Mouse (Mus musculus) cerebellum, postnatal 14 days (tissue): Measurements from ENCODE around the gene Atp8a2.
"Not testable (repeated sequence)": the region's sequence is repeated elsewhere in the genome, so short reads cannot be mapped to it uniquely, and the experiment has no call there.

Experiments
- DNase-seq, 2 experiments: peaks; one replicate each; pipeline ENCODE4 v3.0.0; 2021; ENCODE audit warnings: mixed read lengths in 2 of 2

Gene Atp8a2

DNA sequence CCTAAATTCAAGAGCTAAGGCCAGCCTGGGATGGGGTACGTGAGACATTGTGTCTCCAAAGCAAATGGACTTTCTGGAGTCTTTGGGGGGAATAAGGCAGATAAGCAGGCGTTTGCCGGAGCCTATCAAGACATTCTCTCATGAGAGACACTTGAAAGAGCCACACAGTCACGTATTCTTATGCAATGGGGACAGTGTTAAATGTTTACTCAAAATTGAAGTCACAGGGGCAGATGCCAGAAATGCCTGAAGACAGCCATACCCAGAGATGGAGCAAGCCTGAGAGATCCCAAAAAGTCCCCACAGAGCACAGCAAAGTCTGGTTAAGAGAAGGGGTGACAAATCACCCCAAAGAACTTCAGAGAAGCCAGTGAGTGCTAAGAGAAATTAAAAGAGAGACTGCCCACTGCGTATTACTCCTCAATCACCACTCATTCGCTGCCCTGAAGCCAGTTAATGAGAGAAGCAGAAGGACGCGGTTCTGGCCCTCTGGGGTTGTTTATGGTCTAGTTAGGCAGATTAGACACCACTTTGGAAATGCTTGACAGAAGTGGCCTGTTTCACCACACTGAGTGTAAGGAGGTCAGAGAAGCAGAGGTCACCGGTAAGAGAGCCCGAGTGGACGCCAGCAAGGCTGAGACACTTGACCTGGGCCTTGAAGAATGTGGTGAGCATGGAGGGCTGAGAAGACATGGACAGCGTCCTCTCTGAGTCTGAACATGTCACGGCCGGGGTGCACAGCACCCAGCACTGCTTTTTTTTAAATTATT is 356.8 kb downstream of the Atp8a2 start:
- no peak for DNase-seq

DNA sequence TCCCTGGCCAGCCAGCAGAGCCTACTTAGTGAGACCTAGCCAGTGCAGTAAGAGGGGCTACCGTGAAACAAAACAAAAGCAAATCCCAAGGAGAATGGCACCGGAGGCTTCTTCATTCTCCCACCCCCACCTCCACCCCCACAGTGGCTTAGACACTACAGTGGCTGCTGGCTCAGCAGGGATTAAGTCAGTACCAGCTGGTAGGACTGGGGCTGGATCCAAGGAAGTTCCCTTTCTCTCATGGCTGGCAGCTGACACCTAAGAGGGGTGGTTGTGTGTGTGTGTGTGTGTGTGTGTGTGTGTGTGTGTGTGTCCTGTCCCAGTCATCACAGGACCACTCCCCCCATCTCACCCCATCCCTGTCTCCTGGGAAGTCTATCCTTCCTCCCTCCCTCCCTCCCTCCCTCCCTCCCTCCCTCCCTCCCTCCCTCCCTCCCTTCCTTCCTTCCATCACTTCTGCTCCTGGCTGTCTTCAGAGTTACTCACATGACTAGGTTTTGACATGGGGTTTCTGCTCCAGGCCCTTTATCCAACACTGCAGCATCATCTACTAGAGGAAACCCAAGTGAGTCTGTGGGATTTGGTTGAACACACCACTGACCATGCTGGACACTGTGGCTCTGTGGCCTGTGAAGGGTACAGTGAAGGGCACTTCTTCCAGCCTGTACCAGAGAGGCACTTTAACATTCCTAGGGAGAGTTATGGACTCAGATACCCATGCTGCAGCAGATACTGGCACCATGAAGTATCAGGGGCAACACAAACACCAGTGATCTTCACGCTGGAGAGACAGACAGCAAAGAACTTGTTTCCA is 358.3 kb downstream of the Atp8a2 start:
- DNase-seq = peak; percentile 38 to 51

DNA sequence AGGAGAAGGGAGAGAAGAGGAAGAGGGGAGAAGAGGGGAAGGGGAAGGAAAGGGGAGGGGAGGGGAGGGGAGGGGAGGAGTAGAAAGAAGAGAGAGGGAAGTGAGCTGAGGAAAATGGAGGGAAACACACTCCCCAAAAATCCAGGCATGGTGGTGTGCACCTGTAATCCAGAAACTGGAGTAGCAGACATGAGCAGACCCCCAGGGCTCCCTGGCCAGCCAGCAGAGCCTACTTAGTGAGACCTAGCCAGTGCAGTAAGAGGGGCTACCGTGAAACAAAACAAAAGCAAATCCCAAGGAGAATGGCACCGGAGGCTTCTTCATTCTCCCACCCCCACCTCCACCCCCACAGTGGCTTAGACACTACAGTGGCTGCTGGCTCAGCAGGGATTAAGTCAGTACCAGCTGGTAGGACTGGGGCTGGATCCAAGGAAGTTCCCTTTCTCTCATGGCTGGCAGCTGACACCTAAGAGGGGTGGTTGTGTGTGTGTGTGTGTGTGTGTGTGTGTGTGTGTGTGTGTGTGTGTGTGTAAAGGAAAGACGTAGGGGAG is 359.2 kb downstream of the Atp8a2 start:
- DNase-seq = not testable (repeated sequence)

DNA sequence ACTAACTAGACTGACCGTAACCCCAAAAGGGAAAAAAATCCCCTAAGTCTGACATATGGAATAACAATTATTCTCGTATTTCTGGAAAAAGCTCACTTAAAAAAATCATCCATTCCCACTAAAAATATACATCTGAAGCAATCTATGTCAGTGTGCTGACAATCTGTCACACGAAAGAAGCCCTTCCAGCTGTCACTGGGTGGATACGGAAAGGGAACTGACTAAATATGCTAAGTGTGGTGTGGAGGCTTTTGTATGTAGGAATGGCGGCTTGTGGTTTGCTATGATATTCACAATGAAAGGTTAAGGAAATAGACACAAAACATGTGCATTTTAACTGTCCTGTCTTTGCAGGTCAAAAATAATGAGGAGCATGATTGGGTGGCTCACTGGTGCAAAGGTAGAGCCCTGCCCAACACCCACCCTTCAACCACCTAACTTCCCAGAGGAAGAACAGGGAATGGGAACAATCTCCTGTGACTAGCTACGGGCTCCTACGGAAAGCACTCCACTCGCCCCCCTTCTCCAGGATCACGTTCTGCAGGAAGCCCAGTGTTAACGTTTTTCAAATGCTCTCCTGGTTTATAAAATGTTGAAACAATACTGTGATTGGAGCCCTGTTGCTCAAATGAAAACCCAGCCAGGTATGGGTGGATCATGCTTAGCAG is 360.0 kb downstream of the Atp8a2 start:
- peak; percentile 16 to 27 for DNase-seq

DNA sequence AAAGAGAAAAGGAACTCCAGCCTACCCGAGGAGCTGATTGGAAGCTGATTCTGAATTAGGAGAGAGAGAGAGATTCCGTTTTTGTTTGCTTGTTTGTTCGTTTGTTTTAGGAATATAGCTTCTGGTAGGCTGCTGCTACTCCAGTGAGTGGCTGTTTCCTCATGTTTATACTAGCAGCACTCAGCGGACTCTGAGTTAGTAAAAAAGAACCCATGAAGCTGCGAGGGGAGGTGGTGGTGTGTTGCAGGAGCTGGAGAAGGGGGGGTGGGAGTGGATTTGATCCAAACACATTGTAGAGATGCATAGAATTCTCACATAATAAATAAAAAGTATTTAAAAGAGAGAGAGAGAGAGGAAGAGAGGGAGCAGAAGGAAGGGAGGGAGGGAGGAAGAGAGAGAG is 367.4 kb downstream of the Atp8a2 start:
- no peak for DNase-seq

DNA sequence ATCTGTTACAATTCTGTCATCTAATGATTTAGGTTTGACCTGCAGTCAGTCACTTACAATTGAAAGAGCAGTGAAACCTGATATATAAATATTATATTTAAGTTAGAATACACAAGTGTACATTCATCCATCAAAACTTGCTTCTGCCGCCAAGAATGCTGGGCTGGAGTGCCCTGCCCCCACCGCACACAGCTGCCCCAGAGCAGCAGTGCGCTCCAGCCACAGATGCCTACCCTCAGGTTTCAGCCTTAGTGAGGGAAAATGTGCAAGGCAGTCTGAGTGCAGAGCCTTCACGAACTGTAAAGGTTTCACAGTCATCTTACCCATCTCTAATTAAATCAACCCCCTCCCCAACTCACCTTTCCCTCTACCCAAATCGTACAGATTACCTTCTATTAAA is 369.6 kb downstream of the Atp8a2 start:
- no peak for DNase-seq

DNA sequence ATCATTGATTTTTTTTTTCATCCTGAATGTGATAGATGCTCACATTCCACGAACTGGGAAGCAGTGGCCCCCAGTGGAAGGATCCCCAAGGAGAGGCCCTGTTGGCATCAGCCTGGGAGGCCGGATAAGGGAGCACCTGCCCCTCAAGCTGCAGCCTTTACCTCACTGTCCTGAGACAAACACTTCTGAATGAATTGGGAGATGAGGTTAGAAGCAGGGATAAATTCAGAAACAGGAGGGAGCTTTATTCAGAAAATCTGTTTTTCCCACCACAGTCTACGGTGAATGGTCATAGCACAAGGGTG is 376.9 kb downstream of the Atp8a2 start:
- DNase-seq = no peak

DNA sequence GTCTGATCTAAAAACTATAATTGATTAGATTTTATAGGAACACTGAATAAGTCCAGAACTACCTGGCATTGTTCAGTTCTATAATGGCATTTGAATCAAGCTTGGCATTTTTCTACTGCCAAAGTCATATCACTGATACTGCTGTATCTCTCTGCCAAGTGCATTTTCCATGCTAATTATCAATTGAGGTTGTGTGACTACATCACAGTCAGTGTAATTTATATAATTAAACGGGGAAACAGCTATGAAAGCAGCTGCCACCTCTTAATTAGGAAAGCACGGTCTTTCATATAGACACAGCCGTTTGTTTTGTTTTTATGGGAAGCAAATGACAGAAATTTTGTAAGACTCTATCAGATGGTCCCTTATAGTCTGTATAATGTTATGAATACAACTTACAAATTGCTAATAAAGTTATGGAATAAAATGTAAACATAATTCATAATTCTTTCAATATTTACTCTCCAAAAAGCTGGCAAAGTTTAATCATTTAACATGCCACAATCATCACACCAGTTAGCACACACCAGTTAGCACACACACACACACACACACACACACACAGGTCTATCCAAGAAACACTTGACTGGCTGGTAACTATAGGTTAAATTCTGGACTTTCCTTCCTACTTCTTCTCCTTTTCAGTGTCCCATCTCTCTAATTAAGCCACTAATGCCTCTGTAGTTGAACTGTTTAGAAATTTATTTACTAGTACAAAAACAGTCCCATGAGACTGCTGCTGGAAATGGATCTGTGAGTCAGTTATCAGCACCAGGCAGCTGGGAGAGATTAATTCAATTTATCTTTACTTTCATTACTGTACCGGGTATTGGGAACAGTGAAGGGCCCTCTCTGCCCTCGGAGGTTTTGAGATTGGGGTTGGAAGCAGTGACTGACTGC is 377.5 kb downstream of the Atp8a2 start:
- no peak for DNase-seq

DNA sequence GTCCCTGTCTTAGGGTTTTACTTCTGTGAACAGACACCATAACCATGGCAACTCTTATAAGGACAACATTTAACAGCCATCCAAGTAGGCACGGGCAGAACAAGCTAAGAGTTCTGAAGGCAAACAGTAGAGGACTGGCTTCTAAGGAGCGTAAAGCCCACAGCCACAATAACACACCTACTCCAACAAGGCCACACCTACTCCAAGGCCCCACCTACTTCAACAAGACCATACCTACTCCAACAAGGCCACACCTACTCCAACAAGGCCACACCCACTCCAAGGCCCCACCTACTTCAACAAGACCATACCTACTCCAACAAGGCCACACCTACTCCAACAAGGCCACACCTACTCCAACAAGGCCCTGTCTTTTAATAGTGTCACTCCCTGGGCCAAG is 386.7 kb downstream of the Atp8a2 start:
- not testable (repeated sequence) for DNase-seq

DNA sequence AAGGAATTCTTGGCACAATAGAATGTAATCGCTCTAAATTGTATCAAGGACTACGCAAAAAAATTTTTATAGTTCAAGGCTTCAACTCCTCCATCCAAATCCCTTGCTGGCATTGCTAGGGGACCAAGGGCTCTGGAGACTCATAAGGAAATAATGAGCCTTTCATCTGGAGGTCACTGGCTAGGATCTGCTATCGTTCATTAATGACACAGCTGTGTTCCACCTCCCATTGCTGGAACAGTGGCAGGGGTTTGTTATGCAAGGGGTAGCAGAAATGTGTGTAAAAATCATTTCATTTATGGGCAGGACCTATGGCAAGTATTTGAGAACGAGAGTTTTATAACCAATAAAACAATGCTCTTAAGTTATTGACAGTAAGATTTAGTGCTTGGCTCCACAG is 387.2 kb downstream of the Atp8a2 start:
- no peak for DNase-seq

DNA sequence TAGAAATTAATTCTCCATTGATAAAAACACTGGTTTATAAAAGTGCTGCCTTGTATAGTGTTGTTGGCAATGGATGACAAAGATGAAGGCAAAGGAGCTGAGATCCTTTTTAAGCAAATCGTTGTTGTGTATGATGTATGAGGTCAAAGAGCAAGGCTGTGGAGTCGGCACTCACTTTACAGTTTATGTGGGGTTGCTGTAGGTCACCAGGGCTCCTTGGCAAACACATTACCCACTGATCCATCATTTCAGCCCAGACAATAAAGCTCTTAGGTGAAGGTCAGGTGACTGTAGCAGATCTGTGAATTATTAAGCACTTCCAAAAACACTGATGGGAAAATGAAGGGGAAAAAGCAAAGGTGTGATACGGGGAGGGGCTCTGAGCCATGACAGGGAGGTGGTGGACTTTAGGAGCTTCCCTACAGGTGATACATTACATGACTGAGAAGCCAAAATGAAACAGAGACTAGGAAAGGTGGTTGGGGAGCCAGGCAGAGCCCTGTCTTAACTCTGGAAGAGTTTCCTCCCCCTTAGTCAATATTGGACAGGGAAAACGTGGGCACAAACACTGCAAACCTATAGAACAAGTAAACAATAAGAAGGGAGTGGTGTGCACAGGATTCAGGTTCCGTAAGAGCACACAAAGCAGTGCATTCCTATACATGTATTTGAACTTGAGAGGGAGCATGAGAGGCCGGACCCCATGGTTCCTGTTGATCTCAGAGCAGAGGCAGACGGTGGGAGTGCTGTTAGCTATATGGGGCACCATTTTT is 389.3 kb downstream of the Atp8a2 start:
- DNase-seq = no peak

DNA sequence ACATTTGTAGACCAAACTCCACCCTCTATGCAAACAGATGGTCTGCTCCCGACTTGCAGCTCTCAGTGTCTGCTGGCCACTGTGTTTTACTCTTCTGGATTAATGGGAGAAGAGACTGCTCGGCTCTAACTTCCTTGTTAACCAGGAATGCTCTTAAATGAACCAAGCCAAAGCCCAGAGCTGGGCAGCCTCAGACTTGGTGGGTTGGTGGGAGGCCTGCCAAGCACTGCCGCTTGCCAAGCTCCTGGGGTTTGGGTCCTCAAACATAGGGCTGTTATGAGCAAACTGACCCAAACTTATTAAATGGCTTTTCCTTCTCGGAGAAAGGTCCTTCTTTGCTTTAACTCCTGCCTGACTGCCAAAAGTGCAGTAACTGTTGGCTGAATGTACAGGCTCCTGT is 390.1 kb downstream of the Atp8a2 start:
- DNase-seq = peak; percentile 58 to 64

DNA sequence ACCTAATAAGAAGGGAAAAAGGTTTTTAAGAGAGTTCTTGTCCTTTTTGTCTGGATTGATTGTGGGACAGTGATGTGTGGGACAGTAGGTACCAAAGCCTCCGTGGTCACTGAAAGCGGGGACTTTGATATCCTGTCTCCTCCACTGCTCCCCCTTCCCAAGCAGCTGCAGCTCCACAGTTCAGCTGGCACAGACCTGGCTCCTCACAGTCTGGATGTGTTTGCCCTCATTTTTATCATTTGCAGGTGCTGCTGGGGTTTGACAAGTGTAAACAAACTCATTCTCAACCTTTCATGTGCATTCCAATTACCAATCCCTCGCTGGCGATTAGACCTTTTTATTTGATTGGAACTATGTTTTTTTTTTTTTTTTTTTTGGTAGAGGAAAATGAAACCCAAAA is 390.8 kb downstream of the Atp8a2 start:
- DNase-seq = no peak

DNA sequence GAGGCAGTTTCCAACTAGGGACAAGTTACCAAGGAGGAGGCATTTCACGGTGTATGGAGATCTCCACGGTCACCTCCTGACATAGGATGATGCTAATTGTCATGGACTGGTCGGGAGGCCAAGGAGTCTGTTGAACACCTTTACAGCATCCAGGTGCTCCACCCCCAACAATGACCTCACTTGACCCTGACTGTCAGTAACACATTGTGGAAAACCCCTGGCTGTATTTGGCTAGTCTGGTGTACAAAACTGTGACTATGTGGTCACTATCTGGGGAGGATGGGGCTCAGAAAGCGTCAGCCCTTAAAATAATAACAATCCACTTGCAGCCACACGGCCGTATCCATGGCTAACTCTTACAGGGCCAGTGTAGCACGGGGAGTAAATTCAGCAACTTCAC is 391.3 kb downstream of the Atp8a2 start:
- no peak for DNase-seq

DNA sequence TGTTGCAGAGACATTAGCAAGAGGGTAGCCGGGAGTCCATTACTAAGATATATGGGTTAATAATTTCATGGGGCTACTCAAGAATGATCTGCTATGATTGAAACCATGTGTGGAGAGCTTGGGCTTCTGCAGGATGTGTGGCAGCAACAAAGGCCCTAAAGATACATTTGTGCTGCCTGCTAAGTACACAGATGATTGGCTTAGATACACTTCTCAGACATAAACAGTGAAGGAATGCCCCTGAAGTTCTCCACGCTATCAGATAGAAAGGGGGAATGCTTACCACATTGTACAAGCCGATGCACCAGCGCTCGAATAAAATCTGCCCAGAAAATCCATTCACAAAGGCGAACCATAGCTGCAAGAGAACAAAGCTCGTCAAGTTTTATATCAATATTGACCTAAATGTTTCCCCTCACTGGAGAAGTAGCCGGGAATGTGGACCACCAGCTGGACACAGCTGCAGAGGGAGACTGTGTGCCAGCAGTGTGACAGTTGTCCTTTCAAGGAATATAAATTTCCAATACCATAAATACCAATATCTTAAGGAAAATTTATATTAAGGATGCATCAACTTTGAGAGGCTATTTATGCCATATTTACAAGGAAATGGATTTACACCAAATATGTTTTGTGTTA is 394.9 kb downstream of the Atp8a2 start:
- no peak for DNase-seq

DNA sequence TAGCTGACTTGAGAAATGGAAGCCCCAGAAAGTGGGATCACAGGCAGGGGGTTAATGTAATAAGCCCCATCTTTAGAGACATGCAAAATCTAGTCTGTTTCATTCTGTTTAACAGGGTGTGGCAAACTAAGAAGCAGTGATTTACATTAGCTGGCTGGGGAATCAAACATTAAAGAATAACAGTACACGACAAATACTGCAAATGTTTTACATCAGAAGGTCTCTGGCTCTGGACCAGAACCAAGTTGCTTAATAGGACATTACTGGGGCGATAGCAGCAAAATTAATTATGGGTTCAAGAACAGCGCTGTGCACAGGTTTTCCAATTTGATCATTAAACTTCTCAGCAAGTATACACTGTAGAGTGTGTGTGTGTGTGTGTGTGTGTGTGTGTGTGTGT is 397.5 kb downstream of the Atp8a2 start:
- no peak for DNase-seq

DNA sequence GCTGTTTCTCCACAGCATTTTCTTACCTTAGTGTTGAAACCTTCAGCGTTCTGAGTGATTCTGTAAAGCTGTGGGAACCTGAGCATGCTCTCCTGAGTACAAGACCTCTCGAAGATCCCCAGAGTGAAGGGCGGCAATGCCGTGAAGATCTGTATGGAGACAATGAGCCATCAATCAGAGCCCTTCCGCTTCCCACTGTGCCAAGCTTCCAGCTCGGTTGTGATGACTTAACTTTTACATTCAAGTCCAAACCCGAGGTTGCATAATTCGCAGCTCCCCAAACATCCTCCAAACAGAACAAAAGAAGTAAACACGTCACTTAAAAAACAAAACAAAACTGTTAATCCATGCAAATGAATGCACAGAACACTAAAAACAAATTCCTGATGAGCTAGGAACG is 403.1 kb downstream of the Atp8a2 start:
- DNase-seq = no peak

DNA sequence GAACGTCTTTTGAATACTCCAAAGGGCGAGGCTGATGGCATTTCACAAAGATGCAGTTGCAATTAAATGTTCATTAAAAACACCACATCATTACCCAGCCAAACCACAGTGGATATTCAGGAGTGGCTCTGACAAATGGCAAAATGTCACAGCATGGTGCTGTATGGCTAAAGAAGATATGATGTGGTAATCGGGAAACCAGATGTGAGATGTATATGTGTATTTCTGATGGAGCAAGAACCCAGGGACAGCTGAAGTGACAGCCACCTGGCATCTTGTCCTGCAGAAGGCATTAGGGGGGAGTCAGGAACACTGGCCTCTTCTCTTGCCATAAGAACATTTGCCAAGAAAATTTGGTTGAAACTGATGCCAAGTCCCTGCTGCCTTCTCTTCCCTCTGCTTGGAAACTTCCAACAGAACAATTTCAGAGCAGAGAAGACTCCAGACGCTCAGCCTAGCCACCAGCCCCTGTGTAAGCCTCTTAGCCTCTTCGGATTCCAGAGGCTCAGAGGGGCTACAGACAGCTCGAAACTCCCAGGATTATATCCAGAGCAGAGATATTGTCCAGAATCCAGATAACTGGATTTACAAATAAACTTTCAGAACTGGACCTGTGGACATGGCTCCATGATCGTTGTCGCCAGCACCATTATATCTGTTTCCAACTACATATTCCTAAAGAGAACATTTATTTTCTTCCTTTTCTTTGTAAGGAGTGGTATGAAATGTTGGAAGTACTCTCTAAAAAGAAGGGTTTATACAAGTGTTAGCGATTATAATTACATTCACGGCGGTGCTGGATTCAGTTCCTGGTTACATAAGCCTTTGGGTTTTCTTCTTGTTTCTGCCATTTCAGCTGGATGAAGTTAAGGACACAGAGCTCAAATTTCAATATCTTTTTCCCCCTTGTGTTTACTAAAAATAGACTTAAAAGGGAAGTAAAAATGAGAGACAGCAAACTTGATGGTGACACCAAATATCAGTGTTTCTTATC is 413.3 kb downstream of the Atp8a2 start:
- peak; percentile 36 to 64 for DNase-seq

DNA sequence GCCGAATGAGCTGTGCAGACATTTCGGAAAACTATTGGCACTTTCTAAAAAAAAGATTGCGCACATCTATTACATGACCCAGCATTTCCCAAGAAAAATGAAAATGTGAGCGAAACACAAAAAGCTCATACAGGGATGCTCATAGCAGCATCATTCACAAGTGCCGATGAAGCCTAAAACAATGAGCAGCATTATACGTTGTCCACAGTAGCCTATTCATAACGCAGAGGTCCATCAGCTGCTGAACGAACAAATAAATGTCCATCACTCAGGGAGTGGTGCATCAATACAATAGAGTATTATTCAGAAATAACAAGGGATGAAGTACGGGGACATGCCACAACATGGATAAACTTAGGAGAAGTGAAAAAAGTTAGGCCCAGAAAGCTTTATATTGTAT is 416.6 kb downstream of the Atp8a2 start:
- no peak for DNase-seq

DNA sequence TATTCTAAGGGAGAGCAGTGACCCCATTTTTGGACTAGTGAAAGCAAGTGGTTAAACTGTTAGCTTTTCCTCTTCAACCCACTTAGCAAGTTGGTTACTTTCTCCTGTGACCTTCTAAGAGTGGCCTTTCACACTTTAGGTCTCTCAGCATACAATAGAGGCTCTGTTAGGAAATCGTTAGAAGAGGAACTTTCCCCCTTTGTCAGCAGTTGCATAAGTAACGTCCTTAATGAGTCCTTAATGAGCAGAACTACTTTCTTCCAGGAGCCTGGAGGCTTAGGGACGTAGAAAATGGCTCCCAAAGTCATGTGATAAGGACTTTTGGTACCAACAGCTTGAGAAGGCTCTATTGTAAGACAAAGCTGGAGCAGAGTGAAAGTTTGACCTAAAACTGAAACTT is 434.8 kb downstream of the Atp8a2 start:
- no peak for DNase-seq
